Mouse (Mus musculus) liver, embryonic 12.5 days (tissue): ENCODE results near the gene Nptn. TPM values are rescaled to one million over a fixed set of nuclear protein-coding genes. Genes with fewer than 3 reads are reported as not detected.

Experiments used
- ATAC-seq: fragments of 200-750 bp; cut with Nextera tagmentation; 2 replicates; pipeline ENCODE4 v1.8.0; 2017; ENCODE audit warnings: moderate number of reproducible peaks, mild to moderate bottlenecking, moderate library complexity
- H3K27ac ChIP-seq: fragments of 300-500 bp; sonication (generic); 2 replicates; pipeline ENCODE4 v1.5.1; 2016; ENCODE audit warnings: mild to moderate bottlenecking
- H3K27me3 ChIP-seq: fragments of 300-500 bp; sonication (generic); replicated peaks from 2 replicates; pipeline ENCODE4 v1.6.1; 2016; ENCODE audit warnings: mild to moderate bottlenecking, moderate library complexity
- H3K36me3 ChIP-seq: fragments of 300-500 bp; sonication (generic); 2 replicates; pipeline ENCODE4 v1.6.1; 2016; ENCODE audit warnings: mild to moderate bottlenecking, moderate library complexity
- H3K4me1 ChIP-seq: fragments of 300-500 bp; sonication (generic); 2 replicates; pipeline ENCODE4 v1.6.1; 2016
- H3K4me2 ChIP-seq: fragments of 300-500 bp; sonication (generic); 2 replicates; pipeline ENCODE4 v1.6.1; 2016; ENCODE audit warnings: mild to moderate bottlenecking, moderate library complexity
- H3K4me3 ChIP-seq: fragments of 300-500 bp; sonication (generic); 2 replicates; pipeline ENCODE4 v1.5.1; 2016; ENCODE audit warnings: mild to moderate bottlenecking, moderate library complexity
- H3K9ac ChIP-seq: fragments of 300-500 bp; sonication (generic); 2 replicates; pipeline ENCODE4 v1.6.1; 2016; ENCODE audit warnings: mild to moderate bottlenecking, moderate library complexity
- H3K9me3 ChIP-seq: fragments of 300-500 bp; sonication (generic); replicated peaks from 2 replicates; pipeline ENCODE4 v1.6.1; 2016; ENCODE audit warnings: mild to moderate bottlenecking, moderate library complexity
- WGBS: fragments of 180-500 bp; shearing (Covaris S2); methylation state at CpG from one replicate; pipeline ENCODE4 v1.1.7; 2016; ENCODE audit not compliant: insufficient replicate concordance; 5-methylcytosine and 5-hydroxymethylcytosine counted together
- polyA plus RNA-seq: library from polyadenylated mRNA; unstranded; fragments of >200 nt; fragmentation: Nextera tagmentation; extraction: Ambion mirVana; gene quantifications from 2 replicates; pipeline ENCODE4 v1.2.1, GENCODE M21; 2016

The Nptn gene
- polyA plus RNA-seq, 1 experiment from 2014 or later: 93.9 TPM

DNA sequence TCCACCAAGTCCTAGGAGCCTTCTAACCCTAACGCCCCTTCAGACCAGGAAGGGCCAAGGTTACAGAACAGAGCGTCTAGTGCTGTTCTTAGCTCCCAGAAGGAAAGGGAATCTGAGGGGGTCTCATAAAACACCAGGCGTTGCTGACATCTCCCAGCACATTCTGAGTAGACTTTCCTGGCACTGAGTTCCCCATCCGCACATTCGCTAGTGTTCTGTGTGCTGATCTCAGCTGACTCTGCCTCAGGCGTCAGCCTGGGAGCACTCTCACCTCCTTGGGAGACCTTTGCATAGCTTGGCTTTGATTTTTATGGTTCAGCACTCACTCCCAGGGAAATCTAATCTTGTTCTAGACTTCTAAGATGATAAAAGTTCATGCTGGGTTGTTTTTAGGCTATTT is 93.3 kb downstream of the Nptn start:
- Histone ChIP-seq H3K4me2 (no peak overlapping the region), H3K36me3 (no peaks in the 10 kb centered on the region), H3K9me3 (no peaks in the 10 kb centered on the region), H3K4me3 (no peak overlapping the region), H3K9ac (no peak overlapping the region), H3K27ac (no peak overlapping the region), H3K4me1 (no peaks in the 10 kb centered on the region), H3K27me3 (no peaks in the 10 kb centered on the region; the same call in none of the 2 replicates)
- no peak for ATAC-seq
- WGBS: 63% methylated on average over 6 of the region's 6 CpGs

DNA sequence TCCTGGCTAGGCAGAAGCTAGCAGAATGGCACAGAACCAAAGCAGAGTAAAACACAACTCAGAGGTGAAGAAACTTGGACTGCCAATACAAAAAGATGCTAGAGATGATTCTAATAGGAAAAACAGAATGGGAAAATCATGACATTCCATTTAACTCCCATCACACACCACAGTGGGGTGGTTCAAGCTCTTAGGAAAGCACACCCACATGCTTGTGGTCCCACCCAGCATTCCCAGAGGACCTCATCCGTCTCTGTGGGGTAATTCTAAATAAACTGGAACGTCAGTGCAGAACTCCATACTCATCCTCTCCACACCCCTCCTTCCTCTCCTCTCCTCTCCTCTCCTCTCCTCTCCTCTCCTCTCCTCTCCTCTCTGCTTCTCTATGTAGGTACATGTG is 99.4 kb downstream of the Nptn start:
- H3K27ac ChIP-seq: no peak overlapping the region
- no peak overlapping the region for H3K4me3 ChIP-seq
- no peak for ATAC-seq
- H3K9ac ChIP-seq: no peak overlapping the region
- 59% methylated on average over 2 of the region's 2 CpGs for WGBS
- no peak overlapping the region for H3K4me2 ChIP-seq
- no peaks in the 10 kb centered on the region for H3K9me3 ChIP-seq
- no peaks in the 10 kb centered on the region for H3K27me3 ChIP-seq
- H3K4me1 ChIP-seq: no peaks in the 10 kb centered on the region
- no peaks in the 10 kb centered on the region for H3K36me3 ChIP-seq

DNA sequence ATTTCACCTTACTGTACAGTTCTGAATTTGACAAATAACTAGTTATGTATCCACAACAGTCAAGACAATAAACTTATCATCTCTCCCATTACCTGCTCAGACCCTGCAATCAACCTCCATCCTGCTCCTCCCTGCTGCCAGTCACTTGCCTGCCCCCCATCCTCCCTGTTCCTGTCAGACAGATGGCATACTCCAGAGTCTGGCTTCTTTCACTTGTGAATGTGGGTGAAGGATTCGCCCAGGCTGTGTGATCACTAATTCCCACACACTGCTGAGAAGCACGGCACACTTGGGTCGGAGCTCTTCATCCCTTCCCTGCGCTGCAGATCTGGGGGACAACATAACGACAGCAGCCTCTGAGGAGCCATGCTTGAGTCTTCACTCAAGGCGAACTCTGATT is 100.1 kb downstream of the Nptn start:
- Histone ChIP-seq H3K9me3 (no peaks in the 10 kb centered on the region), H3K36me3 (no peaks in the 10 kb centered on the region), H3K9ac (no peak overlapping the region), H3K4me1 (no peaks in the 10 kb centered on the region), H3K27me3 (no peaks in the 10 kb centered on the region), H3K4me2 (no peak overlapping the region), H3K27ac (no peak overlapping the region), H3K4me3 (no peak overlapping the region)
- WGBS: 81% methylated on average over 6 of the region's 6 CpGs
- ATAC-seq: no peak

DNA sequence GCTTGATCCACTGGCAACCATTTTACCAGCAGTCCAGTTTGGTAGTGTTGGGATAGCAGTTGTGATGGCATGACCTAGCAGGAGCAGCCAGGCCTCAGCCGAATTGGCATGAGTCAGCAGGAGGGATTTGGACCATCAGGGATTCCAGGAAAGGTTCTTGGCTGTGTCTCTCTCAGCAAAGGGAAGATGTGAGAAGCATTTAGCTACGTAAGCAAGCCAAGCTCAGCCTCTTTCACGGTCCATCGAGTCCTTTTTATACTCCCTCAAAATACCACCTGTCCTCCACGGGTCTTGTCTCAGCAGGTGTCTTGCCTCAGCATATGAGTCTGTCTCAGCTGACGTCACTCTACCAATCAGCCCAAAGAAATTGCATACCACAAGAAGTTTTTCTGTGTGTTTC is 101.3 kb downstream of the Nptn start:
- ATAC-seq: no peak
- no peak overlapping the region for H3K4me2 ChIP-seq
- H3K4me3 ChIP-seq: no peak overlapping the region
- H3K9me3 ChIP-seq: no peaks in the 10 kb centered on the region
- H3K9ac ChIP-seq: no peak overlapping the region
- no peaks in the 10 kb centered on the region for H3K4me1 ChIP-seq
- no peak overlapping the region for H3K27ac ChIP-seq
- no peaks in the 10 kb centered on the region for H3K27me3 ChIP-seq
- no peaks in the 10 kb centered on the region for H3K36me3 ChIP-seq
- WGBS: 73% methylated on average over 6 of the region's 6 CpGs

DNA sequence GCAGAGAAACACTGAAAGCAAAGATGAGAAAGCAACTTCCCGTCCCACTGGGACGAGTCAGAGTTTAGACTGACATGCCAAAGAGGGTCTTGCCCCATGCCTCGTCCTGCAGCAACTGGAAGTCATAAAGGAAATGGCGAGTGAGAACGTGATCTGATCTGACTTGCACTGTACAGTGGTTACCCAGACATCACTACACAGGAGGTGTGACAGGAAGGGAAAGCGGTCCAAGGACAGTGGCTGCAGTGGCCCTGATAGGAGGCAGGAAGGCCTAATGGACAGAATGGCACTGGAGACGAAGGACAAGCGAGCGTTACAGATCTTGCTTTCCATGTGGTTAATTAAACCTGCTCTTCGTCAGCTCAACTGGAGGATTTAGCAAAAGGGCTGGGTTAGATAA is 103.2 kb downstream of the Nptn start:
- H3K4me1 ChIP-seq: no peaks in the 10 kb centered on the region
- WGBS: 36% methylated on average over 10 of the region's 10 CpGs
- H3K27ac ChIP-seq: no peak overlapping the region
- H3K9ac ChIP-seq: no peak overlapping the region
- no peaks in the 10 kb centered on the region for H3K36me3 ChIP-seq
- no peak overlapping the region for H3K4me2 ChIP-seq
- no peaks in the 10 kb centered on the region for H3K27me3 ChIP-seq
- ATAC-seq: no peak
- no peak overlapping the region for H3K4me3 ChIP-seq
- H3K9me3 ChIP-seq: no peaks in the 10 kb centered on the region

DNA sequence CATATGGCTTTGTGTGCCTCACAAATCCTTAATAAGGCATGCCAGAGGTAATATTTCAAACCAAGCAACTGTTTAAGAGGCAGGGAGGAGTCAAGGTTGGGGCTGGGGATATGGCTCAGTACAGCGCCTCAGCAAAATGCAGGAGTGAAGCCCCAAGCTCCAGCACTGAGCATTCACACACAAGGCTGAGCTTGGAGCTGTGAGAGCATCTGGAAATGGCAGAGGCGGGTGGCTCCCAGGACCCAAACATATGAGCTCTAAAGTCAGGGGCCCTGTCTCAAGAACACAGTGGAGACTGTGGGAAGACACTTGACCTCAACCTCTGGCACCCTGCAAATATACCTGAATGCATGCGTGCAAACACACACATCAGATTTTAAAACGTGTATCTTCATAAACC is 106.0 kb downstream of the Nptn start:
- H3K4me3 ChIP-seq: no peak overlapping the region
- 83% methylated on average over 4 of the region's 4 CpGs for WGBS
- no peak for ATAC-seq

DNA sequence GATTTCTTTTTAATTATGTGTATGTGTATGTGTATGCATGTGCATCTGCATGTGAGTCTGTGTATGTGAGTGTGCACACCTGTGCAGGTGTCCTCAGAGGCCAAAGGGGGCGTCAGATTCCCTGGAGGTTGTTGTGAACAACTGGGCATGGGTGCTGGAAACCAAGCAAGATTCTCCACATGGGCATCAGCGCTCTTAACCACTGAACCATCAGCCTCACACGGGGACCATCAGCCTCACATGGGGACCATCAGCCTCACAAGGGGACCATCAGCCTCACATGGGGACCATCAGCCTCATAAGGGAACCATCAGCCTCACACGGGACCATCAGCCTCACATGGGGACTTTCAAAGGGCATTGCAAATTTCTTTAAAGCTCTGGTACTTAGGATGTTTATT is 108.7 kb downstream of the Nptn start:
- no peak overlapping the region for H3K9ac ChIP-seq
- no peaks in the 10 kb centered on the region for H3K36me3 ChIP-seq
- no peaks in the 10 kb centered on the region for H3K9me3 ChIP-seq
- ATAC-seq: no peak
- H3K4me3 ChIP-seq: no peak overlapping the region
- 77% methylated on average over 4 of the region's 4 CpGs for WGBS
- no peaks in the 10 kb centered on the region for H3K4me1 ChIP-seq
- no peak overlapping the region for H3K4me2 ChIP-seq
- H3K27ac ChIP-seq: no peak overlapping the region
- H3K27me3 ChIP-seq: no peaks in the 10 kb centered on the region

More for the DNA sequence above, 106.0 kb downstream of the Nptn start:
- Histone ChIP-seq H3K4me1 (no peaks in the 10 kb centered on the region), H3K27me3 (no peaks in the 10 kb centered on the region), H3K9me3 (no peaks in the 10 kb centered on the region), H3K9ac (no peak overlapping the region), H3K27ac (no peak overlapping the region), H3K36me3 (no peaks in the 10 kb centered on the region), H3K4me2 (no peak overlapping the region)

DNA sequence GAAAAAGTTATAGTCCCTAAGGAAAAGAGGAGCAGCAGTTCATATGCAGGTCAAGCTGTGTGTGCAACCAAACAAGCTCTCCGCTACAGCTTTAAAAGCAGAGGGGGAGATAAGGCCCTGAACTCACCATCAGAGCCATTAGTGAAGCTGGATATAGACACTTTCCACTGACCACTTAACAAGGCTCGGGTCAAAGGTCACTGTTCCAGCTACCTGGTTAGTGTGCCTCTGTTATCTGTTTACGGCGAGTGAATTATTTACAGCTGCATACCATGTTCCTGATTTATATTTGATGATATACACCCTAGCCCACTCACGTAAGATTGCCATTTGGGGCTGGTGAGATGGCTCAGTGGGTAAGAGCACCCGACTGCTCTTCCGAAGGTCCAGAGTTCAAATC is 109.4 kb downstream of the Nptn start:
- H3K9ac ChIP-seq: no peak overlapping the region
- no peak overlapping the region for H3K27ac ChIP-seq
- H3K4me3 ChIP-seq: no peak overlapping the region
- H3K9me3 ChIP-seq: no peaks in the 10 kb centered on the region
- H3K4me1 ChIP-seq: no peaks in the 10 kb centered on the region
- H3K36me3 ChIP-seq: no peaks in the 10 kb centered on the region
- ATAC-seq: no peak
- 75% methylated on average over 7 of the region's 7 CpGs for WGBS
- no peak overlapping the region for H3K4me2 ChIP-seq
- no peaks in the 10 kb centered on the region for H3K27me3 ChIP-seq

DNA sequence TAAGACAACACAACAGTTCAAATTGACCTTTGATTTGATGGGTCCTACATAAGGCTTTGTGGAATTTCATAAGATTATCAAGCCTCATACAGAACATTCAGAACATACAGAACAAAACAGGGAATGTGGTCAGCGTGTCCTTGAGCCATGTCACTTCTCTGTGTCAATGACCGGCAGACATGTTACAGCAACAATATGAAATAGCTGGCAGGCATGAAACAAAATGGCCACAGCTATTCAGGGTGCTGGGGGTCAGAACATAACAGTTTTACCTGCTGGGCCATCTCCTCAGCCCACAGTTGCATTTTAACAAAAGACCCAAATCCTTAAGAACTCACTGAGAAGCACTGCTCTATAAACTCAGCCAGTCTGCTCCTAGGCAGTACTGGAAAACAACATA is 116.4 kb downstream of the Nptn start:
- H3K27me3 ChIP-seq: peaks cover 26% of the 10 kb centered on the region; the same call in 1 of the 2 replicates

DNA sequence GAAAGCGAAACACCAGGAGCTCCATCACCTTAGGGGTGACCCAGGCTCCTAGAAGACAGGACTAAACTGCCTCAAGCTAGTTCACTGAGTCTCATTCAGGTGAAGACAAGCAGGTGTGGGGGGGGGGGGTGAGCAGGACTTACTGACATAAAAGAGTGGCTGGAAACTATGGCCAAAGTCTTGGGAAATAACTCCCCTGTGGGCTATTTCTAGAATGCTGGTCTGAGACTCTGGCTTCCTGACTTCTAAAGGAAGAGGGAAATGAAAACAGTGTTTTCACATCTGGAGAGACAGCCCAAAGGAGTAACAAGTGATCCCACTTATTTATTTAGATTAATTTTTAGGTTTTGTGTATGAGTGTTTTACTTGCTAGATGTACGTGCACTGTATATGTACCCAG is 119.7 kb downstream of the Nptn start:
- WGBS: 84% methylated on average over 2 of the region's 2 CpGs
- H3K27ac ChIP-seq: no peak overlapping the region
- no peaks in the 10 kb centered on the region for H3K9me3 ChIP-seq
- no peak for ATAC-seq
- no peak overlapping the region for H3K9ac ChIP-seq
- no peak overlapping the region for H3K4me3 ChIP-seq
- no peaks in the 10 kb centered on the region for H3K36me3 ChIP-seq
- H3K4me2 ChIP-seq: no peak overlapping the region
- no peaks in the 10 kb centered on the region for H3K4me1 ChIP-seq
- H3K27me3 ChIP-seq: peaks cover 26% of the 10 kb centered on the region; the same call in 1 of the 2 replicates

More for the DNA sequence above, 116.4 kb downstream of the Nptn start:
- H3K9me3 ChIP-seq: no peaks in the 10 kb centered on the region
- H3K9ac ChIP-seq: no peak overlapping the region
- H3K4me3 ChIP-seq: no peak overlapping the region
- ATAC-seq: no peak
- 81% methylated on average over 2 of the region's 2 CpGs for WGBS
- no peaks in the 10 kb centered on the region for H3K4me1 ChIP-seq
- H3K36me3 ChIP-seq: no peaks in the 10 kb centered on the region
- H3K27ac ChIP-seq: no peak overlapping the region
- no peak overlapping the region for H3K4me2 ChIP-seq

DNA sequence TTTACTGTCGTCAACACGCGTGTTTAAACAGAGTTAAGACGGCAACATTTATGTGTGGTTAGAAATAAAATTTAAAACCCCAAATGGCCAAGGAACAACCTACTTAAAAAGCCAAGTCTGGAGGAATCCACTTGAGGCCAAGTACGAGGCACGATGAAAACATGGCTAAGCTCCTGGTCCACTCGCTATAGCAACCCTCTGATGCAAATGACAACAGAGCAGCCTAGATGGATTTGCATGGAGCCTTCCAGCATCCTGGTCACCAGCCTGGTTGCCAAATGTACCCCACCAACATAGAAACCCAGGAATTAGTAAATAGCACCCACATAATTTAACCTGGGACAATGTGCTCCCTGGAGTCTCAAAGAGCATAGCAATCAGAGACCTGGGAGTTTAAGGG is 121.7 kb downstream of the Nptn start:
- Histone ChIP-seq H3K4me1 (no peaks in the 10 kb centered on the region), H3K27ac (no peak overlapping the region), H3K9me3 (no peaks in the 10 kb centered on the region), H3K4me2 (no peak overlapping the region), H3K4me3 (no peak overlapping the region), H3K36me3 (no peaks in the 10 kb centered on the region), H3K27me3 (peaks cover 26% of the 10 kb centered on the region; the same call in 1 of the 2 replicates), H3K9ac (no peak overlapping the region)
- WGBS: 86% methylated on average over 7 of the region's 7 CpGs
- ATAC-seq: no peak

DNA sequence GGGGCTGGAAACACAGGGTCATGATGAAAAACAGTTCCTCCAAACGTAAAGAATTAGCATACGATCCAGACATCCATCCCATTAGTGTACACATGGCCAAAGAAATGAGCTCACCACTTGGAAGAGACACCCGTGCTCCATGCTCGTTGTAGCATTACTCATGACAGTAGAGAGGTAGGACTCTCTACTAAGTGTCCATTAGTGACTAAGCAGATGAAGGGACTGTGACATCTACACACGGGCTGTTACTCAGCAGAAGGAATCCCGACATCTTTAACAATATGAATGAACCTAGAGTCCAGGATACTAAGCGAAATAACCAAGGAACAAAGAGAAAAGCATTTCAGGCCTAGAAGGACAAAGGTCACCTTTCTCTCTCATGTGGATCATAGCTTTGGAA is 124.0 kb downstream of the Nptn start:
- no peaks in the 10 kb centered on the region for H3K4me1 ChIP-seq
- no peak for ATAC-seq
- H3K9ac ChIP-seq: no peak overlapping the region
- H3K4me2 ChIP-seq: no peak overlapping the region
- no peak overlapping the region for H3K27ac ChIP-seq
- no peaks in the 10 kb centered on the region for H3K9me3 ChIP-seq
- H3K27me3 ChIP-seq: peaks cover 10% of the 10 kb centered on the region; the same call in 1 of the 2 replicates
- H3K4me3 ChIP-seq: no peak overlapping the region
- H3K36me3 ChIP-seq: no peaks in the 10 kb centered on the region
- 81% methylated on average over 7 of the region's 7 CpGs for WGBS
